Mouse (Mus musculus) frontal cortex, postnatal 36 days (tissue): ENCODE measurements around the gene Adam15.

Source experiments
- DNase-seq, 2 experiments: peaks; one replicate each; pipeline ENCODE4 v3.0.0; 2022; ENCODE audit warnings: low spot score in 2 of 2

The Adam15 gene

DNA sequence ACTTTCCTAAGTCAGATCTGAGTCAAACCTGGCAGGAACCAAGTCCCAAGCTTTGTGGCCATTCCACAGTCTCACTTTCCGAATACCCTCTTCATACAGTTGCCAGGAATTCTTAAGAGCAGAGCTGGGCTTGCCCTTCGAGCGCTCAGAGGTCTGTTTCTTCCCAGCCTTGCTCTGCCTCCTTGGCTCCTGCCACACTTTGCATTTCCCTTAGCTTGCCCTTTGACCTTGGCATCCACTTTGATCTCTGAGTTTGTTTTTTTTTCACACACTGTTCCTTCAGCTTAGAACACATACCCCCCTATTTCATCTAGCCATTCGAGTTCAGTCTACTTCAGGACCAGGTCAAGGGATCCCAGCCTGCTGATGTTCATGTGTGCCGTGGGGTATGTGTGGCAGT, 1.5 kb upstream of the Adam15 start:
- DNase-seq, result no peak

DNA sequence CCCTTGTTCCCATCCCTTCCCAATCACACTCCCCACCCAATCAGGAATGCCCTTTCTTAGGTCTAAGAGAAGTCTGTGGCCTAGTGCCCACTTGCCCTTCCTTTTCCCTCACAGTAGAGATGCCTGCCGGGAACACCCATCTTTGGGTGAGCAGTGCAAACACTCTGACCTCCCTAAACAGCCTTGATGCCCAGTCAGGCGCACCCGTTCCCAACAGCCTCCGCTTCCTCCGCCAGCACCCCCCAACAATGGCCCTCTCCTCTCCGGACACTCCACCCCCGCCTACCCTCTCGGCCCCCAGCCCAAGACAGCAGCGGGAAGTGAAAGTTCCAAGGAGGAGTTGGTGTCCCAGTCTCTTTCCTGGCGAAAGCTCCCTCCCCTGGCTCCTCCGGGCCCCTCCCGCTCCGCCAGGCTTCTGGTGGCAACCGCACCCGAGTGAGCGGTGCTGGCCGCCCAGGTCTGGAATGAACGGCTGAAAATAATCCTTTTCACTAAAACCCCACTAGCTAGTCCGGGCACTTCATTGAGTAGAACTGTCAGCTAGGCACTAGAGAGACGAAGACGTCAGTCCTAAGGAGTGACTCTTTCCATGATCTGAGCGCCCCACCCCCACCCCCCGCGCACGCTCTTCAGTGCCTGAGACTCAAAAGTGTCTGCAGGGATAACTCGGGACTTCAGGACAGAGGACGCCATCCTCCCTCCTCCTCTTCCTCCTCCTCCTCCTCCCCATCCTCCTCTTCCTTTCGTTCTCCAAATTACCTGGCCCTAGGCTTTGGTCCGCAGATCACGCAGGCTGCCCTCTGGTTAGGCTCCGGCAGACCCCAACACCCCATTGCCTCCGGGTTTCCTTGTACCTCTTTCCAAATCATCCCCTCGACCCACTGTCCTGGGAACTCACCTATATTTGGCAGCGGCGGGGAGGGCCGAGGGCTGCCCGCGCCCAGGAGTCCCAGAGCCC, 606 bp downstream of the Adam15 start:
- DNase-seq, result no peak

DNA sequence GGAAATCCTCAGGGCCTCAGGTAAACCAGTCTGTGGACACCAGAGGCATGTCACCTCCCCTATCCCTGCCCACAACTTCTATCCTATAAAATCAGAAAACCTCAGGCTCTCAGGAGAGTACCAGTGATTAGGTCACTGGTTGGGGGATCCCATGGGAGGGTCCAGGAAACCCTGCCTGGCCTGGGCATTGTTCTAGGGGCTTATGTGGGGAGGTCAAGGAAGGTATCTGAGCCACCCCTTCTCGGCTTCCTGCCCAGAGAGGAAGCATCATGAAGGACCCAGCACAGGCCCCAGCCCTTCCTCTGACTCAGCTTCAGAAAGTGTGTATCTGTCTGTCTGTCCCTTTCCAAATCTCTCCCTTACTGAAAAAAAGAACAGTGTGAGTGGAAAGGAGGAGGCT, 1.9 kb downstream of the Adam15 start:
- no peak for DNase-seq

DNA sequence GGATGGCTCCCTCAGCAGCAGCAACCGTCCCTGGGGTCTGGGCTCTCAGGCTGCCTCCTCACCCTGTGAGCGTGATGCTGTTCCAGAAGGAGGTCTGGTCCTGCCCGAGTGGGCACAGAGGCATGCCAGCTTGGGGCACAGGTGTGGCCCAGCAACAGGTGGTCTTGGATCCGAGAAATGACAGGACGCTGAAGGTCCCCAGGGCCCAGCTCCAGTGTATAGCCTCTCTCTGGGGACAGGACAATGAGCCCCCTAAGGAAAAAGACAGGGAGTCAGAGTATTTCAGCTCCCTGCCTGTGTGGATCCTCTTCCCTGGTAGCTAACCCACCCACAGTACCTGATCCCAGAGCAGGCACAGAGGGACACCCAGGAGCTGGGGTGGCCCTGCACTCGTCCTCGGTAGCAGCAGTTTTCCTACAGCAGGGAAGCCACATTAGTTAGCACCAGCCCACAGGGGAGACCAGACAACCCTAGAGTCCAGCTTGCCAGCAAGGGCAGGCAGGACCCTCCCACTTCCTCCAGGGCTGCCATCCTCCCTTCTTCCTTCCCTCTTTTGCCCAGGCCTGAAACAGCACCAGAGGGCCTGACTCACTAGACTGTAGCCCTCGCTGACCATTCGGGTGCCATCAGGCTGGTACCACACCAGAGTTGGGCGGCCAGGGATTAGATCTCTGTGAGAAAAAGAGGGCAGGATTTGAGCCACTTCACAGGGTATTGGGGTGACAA, 2.8 kb downstream of the Adam15 start:
- DNase-seq, result no peak

DNA sequence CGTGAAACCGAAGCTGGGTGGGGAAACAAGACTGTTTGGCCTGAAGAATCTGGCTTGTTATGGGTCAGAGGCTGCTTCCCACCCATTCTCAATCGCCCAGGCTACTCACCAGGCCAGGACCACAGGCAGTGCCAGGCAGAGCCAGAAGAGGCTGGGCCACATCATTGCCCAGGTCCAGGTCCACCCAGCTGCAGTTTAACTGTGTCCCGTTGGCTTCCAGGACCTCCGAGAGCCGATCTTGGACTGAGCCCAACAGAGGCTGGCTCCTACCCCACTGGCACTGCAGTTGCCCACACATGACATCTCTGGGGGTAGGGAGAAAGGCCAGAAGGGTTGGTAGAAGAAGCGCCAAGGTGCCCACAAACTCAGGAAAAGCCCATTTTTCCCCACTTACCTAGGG, 6.5 kb downstream of the Adam15 start:
- DNase-seq, result no peak

DNA sequence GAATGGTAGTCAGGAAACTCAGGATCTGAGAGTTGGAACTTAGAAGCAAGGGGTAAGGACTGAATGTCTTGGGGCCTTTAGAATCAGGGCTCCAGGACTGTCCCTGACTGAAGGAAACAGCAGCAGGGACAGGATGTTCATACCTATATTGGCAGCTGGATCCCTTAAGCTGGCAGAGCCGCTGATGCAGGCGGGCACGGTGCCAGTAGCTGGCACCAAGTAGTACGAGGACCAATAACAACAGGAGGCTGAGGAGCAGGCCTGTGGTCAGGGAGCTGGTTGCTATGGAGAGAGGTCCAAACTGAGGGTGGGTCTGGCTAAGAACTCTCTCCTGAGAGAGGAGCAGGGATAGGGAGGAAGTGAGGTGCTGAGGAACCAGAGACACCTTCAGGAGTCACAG, 8.0 kb downstream of the Adam15 start:
- DNase-seq, result no peak

DNA sequence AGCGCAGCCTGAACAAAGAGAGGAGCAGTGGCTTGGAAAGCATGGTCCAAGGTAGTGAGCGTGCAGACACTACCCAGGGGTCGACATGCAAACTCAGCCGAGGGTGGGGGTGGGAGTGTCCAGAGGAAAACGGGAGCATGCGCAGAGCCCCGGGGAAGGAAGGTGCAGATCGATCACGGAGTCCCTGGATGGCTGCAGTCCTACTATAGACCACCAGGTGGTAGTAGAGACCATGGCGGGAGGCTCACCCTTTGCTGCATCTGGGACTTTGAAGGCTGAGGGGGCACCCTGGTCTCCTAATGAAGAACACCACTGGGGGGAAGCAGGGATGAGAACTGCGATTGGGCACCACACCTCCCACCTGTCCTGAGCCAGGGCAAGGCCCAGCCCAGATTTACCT, 9.3 kb downstream of the Adam15 start:
- peak; percentile 70 to 76 for DNase-seq

DNA sequence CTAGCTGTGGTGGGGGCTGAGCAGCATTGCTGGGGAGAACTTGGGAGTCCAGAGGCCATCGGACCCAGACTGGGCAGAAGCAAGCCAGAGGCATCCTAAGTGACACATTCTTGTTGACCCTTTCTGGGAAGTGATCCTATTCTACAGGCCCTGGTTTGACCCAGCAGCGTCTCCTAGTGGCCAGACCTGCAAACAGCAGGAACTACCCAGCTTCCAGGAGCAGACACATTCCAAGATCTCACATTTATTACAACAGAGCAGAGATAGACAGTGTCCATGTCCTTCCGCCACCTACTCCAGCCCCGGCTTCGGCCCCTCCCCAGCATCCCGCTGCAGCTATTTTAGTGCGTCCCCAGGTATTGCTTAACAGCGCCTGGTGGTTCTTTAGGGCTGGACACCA, 10.4 kb downstream of the Adam15 start:
- DNase-seq, result peak in 1 of 2 experiments; percentile 70

DNA sequence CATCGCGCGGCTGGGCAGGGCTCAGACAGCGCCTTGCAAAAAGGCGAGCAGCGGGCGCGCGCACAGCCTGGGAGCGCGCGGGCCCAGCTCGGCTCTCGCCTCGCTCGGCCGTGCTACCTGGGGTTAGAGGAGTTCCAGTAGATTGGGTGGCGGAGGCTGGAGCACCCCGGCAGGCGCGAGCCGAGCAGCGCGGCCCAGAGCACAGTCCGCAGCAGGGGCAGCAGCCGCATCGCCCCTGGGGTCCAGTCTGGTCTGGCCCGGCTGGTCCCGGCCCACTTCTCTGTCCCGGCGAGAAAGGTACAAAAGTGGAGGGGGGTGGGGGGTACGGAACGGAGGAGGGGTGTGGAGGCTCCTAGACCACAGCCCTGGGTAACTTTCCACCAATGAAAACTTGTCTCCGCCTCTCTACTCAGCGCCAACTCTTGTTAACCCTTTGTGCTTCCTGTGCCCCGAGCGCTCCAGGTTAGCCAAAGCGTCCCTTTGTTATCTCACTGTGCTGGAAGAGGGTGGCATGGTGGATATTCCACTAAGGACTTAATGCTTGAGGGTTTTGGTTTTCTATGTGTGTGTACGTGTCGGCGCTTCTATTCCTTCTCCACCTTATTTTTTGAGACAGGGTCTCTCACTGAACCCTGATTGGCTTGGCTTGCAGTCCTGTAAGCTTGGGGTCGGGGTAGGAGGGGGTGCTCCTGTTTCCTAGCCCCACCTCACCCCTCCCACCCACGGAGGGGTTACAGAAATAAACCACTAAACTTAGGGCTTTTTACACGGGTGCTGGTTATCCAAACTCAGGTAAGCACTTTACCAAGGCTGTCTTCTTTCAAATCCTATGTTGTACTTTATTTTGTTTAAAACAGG, 11.8 kb downstream of the Adam15 start, which contains the start of gene Efna4:
Gene Efna4 (minus strand): TSS at position 308 of the 858 bp plus-strand sequence.
- DNase-seq, result no peak

DNA sequence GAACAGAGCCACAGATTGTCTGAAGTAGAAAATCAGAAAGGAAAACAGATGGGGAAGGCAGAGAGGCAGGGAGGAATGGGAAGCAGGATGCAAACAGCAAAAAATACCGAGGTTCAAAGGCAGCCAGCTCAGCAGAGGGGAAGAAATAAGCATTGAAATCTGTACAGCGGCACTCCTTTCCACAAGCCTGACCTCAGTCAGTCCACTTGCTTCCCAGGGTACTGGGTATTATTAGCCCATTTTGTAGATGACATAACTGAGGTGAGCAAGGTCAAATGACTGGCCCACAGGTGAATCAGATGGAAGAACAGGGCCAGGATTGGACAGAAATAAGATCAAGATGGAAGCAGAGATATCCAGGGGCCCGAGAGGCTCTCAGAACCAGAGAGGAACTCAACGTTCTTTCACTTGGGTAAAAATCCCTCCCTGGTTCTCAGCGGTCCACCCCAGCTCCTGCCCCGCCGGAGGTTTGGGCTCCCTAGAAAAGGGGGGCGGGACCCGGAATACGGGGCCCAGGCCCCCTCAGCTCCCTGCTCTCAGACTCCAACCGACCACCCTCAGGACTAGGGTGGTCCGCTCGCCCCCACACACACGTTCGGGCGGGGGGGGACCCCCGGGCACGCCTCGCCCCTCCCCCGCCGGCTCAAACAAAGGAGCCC, 12.6 kb downstream of the Adam15 start:
- no peak for DNase-seq

DNA sequence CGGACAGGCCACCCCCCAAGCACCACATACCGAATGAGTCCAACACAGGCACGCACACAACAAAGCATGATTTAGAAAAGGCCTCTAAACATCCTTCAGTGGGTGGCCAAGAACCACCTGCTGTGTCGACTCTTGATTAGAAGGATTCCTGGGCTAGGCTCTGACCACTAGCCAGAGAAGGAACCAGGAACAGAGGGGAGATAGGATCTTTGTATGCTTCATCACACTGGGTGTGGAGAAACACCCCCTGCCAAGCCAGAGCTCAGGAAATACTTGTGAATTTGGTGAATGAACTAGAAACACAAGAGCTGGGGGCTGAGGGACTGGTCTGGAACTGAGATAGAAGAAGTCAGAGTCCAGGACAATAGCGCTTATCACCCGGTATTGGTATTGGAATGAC, 13.3 kb downstream of the Adam15 start:
- DNase-seq, result no peak

DNA sequence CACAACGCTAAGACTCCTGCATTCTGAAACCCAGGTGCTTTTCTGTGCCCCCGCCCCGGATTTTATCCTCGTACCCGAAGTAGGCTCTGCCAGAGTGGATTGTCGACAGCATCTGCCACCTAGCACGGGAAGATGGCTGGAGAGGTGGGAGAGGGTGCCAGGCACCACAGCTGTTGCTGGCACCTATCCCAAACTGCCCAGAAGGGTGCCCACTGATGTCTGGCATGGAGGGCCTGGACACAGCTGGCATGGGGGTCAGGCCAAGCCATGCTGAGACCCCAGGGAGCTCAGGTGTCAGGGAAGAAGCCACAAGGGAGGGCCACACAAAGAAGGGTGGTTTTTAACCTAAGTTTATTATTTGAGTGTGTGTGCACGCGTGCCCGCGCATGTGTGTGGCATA, 16.7 kb downstream of the Adam15 start:
- DNase-seq, result no peak

DNA sequence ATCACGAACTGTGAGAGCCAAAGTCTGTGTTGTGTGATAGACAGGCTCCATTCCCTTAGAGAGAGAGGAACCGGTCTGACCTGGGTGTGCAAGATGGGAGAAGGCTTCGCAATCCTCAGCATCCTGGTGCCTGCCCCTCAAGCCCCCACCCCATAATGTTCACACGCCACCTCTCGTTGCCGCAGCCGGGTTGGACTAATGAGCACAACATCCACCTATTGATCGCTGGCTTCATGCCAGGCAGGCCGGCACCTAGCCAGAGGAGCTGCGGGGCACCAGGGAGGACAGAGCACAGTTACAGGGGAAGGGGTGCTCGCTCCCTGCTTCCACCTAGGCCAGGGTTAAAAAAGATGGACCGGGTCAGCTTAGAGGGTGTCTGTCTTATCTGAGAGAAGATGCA, 17.3 kb downstream of the Adam15 start:
- DNase-seq, result no peak

DNA sequence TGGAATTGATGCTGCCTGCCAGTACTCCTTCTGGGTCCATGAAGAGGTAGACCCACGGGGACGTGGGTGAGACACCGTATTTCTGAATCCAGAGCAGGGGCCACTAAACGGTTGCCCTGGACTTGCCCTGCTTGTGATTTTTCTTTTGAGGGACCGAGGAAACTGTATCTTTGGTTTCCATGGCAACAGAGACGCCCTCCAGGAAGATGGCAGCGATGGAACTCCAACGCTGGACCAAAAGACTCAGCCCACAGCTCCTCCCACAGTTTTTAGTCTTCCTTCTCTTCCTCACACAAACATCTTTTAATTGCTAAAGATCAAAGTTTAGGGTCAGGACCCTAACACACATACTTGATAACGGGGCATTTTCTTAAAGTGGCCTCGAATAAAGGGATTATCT, 17.8 kb downstream of the Adam15 start:
- no peak for DNase-seq

DNA sequence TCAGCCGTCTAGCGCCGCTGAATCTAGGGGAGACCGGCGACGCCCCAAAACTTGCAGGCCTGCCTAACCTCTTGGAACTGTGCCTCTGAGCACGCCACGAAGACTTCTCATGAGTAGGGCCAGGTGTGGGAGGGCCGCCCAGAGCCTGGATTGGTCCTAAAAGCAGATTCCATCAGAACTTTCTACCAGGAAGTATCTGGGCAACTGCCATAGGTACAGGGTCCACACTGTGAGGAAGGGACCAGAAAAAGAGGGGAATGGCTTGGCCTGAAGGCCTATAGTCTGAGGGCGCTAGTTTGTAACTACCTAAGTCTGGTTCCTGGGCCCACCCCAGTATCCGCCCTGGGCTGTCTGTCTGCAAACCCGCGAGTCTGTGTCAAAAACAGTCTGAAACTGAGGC, 18.2 kb downstream of the Adam15 start:
- no peak for DNase-seq

DNA sequence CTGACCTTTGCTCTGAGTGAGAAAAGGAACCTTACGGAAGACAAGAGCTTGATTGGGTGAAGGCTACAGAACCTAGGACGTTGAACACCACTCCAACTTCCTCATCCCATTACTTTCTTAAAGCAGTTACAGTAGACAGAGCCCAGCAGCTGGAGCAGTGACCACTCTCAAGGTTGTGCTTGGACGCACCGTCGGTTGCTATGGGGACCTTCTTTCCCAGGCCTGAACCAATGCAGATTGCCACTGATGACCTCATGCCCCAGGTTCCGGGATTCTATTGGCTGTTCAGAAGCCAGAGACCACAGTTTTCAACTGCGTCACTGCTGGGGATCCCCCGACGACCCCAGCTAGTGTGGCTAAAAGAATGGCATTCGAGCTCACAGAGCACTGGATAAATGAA, 18.8 kb downstream of the Adam15 start:
- DNase-seq, result no peak

DNA sequence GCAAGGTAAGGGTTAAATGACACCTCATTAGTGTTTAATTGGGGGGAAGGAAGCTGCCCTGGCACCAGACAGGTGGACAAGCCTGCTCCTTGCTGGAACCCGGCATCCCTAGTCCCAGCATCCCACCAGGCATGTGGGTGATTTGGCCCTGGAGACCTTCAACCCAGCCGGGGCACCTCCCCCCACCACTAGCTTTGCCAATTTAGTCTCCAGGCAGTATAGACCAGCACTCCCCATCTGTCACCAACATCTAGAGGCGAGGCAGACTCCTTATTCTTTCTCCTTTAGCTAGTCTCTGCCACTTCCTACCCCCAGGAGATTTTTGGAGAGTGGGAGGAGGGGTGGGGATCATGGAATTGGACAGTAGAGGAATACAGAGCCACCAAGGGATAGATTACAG, 19.4 kb downstream of the Adam15 start:
- DNase-seq, result no peak

DNA sequence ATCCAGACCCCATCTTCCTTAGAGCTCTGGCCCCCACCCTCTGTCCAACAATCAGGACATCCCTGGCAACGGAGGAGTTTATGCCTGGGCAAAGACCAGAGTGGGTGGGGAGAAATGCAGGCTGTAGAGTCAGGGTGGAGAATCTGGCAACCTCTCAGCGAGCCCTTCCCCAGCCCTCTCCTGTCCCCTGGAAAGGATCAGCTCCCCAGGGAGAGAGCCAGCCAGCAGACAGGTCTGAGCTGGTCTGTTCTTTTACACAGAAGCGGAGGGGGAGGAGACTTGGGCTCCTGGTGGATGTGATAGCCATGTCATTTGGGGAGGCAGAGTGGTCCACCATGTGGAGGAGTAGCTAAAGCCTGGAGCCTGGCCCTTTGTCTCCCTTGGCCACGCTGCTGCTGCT, 21.2 kb downstream of the Adam15 start:
- DNase-seq, result no peak

DNA sequence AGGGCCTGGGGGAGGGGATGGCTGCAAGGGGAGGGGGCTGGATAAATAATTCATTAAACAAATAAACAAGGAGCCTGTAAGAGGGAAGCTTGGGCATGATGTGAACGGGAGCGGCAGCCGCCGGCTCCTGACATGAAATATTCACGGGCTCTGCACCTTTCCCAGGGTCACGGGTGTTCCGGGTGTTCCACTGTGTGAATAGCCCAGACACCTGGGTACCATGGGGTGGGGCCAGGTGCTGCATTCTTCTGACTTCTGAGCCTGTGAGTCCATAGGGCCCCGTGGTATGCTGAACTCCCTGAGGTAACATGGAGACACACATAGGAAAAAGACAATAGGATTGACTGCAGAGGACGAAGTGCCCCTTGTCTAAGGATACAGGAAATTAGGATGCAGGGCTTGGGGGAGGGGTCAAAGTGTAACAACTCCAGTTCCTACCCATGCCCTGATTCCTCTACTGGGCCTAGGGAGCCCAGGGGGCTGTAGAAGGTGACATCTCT, 22.4 kb downstream of the Adam15 start:
- no peak for DNase-seq

DNA sequence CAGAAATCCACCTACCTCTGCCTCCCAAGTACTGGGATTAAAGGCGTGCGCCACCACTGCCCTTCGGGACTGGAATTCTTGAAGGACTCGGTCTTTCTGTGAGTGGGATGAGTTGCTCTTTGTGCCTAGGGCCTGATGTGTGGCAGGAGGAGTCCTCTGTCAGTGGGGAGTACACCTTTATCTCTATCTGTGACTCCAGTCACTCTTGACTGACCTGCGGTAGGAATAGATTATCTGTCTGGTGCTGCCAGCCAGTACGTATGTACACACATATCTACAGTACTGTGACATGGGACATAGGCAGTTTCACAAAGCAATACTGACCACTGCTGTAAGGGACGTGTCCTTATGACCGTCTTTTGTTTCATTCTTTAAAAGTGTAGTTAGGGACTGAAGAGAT, 23.9 kb downstream of the Adam15 start:
- no peak for DNase-seq

DNA sequence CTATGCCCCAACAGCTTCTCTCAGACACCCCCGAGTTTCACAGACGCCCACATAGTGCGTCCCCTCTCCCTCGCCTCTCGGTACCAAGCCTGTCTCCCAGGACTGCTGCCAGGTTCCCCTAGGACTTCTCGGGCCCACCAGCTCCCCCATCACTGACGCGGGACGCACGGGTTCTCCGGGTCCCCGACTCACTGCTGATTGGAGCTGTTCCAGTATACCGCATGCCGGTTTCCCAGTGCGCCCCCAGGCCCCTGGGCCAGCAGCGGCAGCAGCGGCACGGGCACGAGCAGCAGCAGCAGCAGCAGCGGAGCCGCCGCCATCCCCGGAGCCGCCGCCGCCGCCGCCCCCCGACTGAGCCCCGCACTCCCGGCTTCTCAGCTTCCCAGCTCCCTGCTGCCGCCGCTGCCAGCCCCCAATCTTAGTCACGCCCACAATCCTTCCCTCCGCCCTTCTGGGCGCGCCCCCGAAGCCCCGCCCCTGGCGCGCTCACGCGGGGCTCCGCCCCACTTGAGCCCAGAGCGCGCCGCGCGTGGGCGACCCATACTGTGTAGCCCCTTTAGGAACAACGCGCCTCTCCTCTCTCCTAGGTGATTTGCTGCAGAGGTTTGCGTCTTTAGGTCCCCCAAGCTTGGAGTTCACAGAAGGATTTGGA, 27.2 kb downstream of the Adam15 start, which contains the start of gene Efna3:
Gene Efna3 (minus strand): TSS at position 452 of the 652 bp plus-strand sequence.
- peak; percentile 88 to 89 for DNase-seq
